Mouse (Mus musculus) left cerebral cortex, postnatal 25 days (tissue): ENCODE data around the gene Rasal3. TPM values are rescaled to one million over a fixed set of nuclear protein-coding genes. Genes with fewer than 3 reads are reported as not detected.

ENCODE experiments used
- DNase-seq, 2 experiments: peaks; one replicate each; pipeline ENCODE4 v3.0.0; 2022; ENCODE audit warnings: low spot score in 2 of 2, mixed read lengths in 1 of 2
- intact Hi-C: fragments of 180-260 bp; cut with DNase I; formaldehyde crosslinking; loops from one replicate; pipeline ENCODE4 v1.15.1; 2025
- total RNA-seq, 2 experiments: library from RNA; stranded (reverse); gene quantifications; 2 replicates each; pipeline ENCODE4 v1.2.3; 2021

The Rasal3 gene
- total RNA-seq, 2 experiments from 2014 or later, result 3.9 to 4.1 TPM

DNA sequence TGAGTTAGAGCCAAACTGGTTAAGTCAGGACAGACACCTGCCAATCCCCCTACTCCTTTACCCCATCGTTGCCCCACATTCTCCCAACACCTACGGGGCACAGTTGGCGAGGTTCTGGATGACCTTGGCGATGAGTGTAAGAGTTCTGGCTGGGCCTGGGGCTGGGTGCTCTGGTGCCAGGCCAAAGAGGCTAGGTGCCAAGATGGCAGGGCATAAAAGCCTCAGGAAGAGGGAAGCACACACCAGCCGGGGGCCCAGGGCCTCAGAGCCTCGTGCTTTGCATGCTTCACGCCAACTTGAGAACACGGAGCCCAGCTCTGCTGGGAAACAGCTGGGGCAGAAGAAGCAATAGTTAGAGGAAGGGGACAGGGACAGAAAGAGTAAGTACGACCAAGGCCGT is 9.4 kb downstream of the Rasal3 start:
- intact Hi-C loops, result no loop called here

DNA sequence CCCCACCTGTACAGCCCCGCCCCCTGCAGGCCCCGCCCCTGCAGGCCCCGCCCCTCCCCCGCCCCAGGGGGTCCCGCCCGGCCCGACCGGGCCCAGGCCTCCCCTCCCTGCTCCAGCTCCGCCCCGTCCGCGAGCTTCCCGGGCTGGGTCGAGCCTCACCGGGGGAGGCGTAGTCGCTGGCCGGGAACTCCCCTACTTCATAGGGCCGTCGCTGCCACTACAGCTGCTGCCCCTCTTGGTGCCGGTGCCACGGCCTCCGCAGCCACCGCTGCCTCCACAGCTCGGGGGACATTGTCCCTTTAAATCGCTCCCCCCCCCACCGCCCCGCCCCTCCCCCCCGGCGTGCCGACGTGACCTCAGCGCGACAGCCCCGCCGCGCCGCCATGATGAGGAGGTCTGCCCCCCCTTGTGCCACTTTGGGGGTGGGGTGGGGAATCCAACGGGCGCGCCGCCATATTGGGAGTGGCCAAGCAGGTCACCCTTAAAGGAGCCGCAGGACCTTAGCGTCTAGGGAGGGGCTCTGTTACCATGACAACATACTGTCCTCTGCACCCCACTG is 14.2 kb downstream of the Rasal3 start, which contains the start of gene Wiz:
Wiz (minus strand) TSS at position 339 of the 559 bp plus-strand sequence.
- intact Hi-C loops, result loop anchor here (1.0 to 2.0 kb wide), 3 partner anchors 25 to 105 kb away; no protein-coding TSS in a partner anchor
- peak; percentile 90 to 95 for DNase-seq

More for the DNA sequence above, 9.4 kb downstream of the Rasal3 start:
- DNase-seq, result no peak

DNA sequence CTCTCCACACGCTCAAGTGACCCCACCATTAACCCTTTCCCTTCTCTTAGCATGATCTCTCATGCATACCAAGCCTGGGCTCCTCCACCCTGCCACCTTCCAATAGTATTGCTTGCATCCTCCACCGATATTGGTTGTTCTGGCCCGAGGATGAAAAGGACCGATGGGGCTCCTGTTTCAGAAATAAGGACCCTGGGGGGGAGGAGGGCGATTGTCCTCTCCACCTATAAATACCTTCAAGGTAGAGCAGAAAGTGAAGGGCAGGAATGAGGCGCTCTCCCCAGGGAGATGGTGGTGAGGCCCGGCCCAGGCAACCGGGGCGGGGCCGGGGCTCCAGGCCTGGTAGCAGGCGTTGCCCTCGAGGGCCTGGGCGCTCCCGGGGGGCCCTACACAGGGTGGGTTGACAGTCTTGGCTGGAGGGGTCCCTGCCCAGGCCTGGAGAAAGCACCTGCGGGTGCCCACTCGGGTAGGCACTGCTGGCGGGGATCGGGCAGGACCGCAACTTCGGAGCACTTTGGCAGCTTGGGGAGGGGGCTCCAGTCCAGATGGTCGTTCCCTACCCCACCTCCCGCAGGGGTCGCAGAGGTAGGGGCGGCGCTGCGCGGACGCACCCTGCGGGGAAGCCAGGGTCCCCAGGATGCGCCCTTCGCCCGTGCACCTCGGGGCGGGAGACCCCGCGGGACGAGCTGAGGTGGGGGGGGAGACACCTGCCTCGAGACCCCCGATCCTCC is 14.8 kb downstream of the Rasal3 start:
- intact Hi-C loops, result loop anchor here (1.0 to 2.0 kb wide), 3 partner anchors 24 to 106 kb away; no protein-coding TSS in a partner anchor
- DNase-seq, result peak in 1 of 2 experiments; percentile 41

DNA sequence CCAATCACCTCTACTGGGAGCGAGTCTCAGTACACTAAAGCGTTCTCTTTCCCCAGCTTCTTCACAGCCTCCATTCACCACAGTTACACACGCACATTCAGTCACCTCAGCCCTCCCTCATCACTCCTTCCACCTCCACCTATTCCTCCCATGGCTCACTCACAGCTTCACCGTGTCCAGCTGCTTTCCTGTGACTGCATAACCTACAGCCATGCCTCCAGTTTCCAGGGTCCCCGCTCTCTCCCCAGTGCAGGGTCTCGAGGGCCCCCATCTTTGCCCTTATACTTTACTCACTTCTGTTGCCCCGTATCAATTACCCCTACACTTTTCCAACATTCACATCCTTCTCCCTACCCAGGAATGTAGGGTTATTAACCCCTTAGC is 15.4 kb downstream of the Rasal3 start:
- intact Hi-C loops, result loop anchor here (2.0 kb wide), 1 partner anchor 45 kb away; no protein-coding TSS in a partner anchor
- DNase-seq, result no peak

DNA sequence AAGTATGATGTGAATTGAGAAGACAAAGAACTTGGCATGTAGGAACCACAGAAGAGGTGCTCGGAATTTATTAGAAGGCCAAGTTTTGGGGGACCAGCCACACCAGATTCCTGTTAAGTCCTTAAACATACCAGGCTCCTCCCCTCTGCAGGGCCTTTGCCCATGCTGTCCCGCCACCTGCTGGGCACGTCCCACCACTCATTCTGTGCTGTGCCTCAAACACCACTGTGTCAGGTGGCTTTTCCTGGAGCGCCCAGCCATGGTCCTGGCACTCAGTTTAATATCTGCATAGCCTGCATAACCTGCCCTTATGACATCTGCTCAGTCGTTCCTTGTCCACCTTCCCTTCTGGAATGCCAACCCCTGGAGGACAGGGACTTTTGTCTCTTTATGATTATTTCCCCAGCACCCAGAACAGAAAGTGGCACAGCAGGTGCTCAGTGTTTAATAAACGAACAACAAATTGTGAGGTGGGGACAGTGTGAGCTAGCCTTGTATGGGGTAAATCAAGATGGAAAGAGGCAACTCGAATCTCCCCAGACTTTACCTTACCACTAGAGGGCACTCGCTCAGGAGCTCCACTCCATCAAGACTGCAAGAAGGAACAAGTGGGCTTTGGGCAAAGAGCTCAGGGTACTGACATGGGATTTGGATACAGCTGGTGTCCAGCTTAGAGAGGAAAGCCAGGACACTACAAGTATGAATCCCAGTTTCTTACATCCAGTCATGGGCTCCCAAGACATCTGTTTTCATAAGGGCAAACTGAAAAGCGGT is 16.5 kb downstream of the Rasal3 start:
- intact Hi-C loops, result no loop called here
- DNase-seq, result peak; percentile 50 to 56

DNA sequence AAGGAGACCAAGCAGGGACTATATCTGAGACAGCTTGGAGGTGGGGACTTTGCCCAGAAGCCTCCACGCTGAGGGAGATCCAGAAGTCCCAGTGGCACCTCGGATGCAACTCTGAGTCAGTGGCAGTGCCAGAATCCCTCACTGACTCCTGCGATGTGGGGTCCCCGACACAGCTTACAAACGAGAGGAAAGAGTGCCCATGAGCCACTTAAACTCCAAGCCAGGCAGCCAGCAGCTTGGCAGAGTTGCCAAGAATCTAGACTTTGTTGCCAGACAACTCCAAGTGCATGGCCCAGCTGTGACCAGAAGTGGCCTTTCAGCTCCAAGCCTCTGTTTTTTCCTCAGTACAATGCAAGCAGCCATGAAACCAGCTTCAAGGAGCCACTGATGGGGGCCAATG is 19.7 kb downstream of the Rasal3 start:
- no peak for DNase-seq
- intact Hi-C loops, result no loop called here

DNA sequence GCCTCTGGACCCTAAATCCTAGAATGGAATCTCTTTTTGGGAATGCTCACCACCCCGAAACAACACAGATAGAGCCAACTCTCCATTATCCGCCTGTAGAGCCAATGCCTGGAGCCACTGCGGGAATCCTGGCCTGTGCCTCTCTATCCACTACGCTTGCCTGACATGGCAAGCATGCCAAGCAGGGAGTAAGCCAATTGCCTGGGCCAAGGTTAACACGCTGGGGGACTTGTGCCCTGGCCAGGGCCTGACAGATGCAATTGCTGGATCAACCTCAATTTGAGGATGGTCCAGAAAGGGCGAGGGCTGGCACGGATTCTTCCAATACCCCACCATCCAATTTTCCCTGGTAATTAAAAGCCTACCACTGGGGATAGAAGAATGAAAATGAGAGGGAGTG is 20.8 kb downstream of the Rasal3 start:
- intact Hi-C loops, result no loop called here
- DNase-seq, result no peak

DNA sequence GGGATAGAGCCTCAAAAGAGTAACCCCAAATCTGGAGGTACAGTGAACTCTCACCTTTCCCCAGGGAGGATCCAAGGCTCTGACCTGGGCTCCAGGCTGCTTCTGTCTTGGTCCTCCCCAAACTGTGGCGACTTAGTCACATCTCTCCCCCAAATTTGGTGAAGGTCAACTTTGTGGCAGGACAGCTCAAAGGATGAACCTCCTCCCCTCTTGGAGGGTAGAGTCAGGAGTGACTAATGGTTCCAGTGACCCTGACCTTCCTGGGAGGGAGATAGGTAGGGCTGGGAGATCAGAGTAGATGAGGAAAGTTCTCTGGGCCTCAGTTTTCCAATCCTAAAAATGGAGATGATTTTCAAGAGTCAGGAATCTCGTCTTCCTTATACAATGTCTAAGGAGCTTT is 24.6 kb downstream of the Rasal3 start:
- no peak for DNase-seq

DNA sequence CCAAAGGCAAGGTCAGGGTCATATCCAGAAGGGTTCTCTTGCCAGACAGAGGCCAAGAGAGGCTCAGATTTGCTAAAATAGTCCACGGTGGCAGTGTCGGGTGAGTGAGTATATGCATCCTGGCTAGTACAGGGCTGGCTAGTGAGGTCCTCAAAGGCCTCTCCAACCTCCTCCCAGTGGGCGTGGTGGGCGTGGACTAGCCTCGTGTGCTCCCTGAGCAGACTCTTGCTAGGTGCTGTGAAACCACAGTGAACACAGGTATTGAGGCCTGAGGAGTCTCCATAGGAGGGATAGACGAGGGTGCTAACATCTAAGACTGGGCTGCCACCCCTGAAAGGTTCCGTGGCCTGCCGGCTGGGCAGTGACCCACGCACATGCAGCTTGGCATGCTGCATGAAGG is 26.2 kb downstream of the Rasal3 start:
- DNase-seq, result no peak
- intact Hi-C loops, result no loop called here

More for the DNA sequence above, 24.6 kb downstream of the Rasal3 start:
- intact Hi-C loops, result no loop called here

DNA sequence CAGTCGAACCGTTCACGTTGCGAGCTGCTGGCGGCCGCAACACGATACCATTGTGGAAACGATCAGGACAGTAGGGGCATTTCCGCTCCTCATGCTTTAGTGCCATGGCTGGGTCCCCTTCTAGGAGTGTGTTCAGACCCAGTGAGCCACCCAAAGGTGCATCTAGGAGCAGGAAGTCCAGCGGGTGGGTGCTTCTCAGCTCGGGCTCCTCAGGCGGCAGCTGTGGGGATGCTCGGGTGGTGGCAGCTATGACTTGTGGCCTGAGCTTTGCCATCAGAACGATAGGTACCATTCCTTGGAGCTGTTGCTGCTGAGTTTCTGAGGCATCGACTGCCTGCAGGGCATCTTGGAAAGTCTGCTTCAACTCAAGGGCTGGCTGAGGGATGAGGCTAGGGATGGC is 26.9 kb downstream of the Rasal3 start:
- no peak for DNase-seq
- intact Hi-C loops, result no loop called here

DNA sequence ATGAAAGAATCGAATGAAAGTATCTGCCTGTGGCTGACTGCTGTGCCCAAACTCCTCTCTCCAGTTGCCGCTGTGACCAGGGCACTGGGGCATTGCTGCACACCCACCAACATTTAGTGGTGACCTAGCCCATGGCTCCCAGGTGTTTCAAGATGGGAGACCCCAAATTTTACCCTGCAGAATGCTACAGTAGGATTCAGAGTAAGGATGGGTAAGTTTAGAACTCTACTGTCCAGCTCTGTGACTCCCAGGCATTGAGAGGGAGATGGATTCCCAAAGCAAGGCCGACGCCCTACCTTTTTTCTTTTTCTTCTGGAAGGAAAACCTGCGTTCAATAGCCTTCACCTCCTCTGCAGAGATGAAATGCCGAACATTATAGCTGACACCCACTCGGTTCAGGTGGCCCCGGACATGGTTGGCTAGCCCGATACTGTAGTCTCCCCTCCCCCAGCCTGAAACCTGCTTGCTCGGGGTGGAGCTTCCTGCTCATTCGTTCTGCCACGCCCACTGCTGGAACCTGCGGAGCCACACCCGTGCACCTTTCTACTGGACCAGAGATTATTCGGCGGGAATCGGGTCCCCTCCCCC is 34.3 kb downstream of the Rasal3 start:
- intact Hi-C loops, result no loop called here

DNA sequence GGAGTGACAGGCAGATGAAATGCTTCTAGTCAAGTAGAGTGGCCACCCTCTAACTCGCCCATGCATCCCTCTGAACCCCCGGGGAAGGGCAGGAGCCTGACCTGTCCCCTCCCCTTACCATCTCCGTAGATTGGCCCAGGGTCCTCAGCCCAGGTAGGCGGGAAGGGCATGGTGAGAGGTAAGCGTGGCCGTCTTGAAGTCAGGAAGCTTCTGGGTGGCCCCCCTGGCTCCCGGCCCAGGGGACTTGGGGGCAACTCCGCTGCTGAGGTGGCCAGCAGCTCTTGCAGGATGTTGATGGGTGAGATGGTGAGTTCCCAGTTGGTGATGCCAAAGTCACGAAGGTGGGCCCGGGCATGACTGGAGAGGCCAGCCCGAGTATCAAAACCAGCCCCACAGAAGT is 35.7 kb downstream of the Rasal3 start:
- intact Hi-C loops, result no loop called here

More for the DNA sequence above, 34.3 kb downstream of the Rasal3 start:
- DNase-seq, result no peak

DNA sequence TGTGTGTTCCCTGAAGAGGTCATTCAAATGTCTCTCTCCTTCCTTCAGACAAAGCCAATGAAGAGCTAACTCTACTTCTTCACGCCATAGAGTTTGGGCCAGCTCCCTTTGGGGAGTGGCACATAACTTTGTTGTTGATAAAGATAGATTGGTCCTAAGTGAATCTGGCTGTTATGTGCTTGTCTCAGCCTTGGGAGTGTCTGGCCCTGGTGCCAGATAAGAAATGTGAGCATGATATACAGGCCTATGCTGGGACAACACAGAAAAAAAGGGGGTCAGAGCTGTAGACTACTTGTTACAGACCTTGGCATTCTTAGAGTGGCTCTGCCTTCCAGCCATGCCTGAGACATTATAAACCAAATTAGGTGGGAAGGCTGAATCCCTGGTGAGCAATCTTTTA is 38.1 kb downstream of the Rasal3 start:
- intact Hi-C loops, result no loop called here
- DNase-seq, result no peak

More for the DNA sequence above, 35.7 kb downstream of the Rasal3 start:
- no peak for DNase-seq

DNA sequence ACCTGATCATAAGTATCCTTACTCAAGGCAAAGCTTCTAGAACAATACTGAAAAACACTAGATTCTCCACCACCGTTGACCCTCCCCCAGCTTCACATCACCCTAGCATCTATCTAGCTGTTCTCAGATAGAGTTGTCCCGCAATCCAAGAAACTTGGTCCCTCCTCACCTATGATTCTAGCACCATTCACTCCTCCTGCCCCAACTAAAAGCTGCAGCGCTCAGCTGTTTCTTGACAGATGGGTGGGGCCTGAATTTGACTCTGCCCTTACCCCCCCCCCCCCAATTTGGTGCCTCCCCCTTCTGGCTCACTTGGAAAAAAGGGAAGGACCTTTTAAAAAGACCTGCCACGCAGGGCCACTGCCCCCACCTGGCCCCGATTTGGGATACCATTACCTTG is 38.5 kb downstream of the Rasal3 start:
- DNase-seq, result no peak
- intact Hi-C loops, result loop anchor here (1.0 kb wide), 1 partner anchor 24 kb away; the partner anchor contains the start of gene Wiz

DNA sequence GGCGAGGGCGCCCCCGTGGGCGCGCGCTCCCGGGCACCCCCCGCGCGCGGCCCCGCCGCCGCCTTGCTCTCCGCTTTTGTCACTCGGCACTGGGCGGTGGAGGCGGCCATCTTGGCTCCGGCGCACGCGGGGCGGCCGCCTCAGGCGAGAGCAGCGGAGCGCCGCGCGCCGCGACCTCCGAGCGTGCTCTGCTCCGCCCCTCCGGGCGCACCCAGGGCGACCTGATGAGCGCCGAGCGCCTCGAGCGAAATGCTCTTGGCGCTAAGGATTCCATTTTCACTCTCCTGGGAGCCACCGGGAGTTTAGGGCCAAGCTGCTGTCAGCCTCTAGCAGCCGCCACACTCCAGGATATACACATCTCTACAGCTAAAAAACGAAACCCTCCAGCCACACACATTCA is 39.1 kb downstream of the Rasal3 start:
- peak; percentile 89 to 91 for DNase-seq
- intact Hi-C loops, result loop anchor here (1.0 kb wide), 1 partner anchor 25 kb away; the partner anchor contains the start of gene Wiz

DNA sequence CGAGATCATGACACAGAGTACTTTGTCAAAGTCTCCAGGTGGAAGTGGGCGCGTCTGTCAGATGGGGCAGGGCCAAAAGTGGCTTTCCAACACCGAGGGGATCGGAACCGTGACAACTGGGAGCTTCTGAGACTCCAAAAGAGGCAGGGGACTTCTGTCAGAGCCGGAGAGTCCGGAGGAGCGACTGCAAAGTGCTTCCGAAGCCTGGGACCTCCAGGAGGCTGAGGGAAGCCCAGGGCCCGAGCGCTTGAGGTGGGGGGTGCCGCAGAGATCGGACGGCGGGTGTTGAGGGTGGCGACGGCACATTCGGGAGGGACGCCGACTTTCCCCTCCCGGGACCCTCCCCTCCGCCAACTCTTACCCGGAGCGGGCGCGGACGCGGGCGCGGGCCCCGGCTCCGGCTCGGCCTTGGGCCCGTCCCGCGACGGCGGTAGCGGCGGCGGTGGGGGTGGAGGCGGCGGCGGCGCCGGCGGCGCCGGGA is 39.5 kb downstream of the Rasal3 start:
- intact Hi-C loops, result loop anchor here (1.0 kb wide), 1 partner anchor 25 kb away; the partner anchor contains the start of gene Wiz
- DNase-seq, result no peak

DNA sequence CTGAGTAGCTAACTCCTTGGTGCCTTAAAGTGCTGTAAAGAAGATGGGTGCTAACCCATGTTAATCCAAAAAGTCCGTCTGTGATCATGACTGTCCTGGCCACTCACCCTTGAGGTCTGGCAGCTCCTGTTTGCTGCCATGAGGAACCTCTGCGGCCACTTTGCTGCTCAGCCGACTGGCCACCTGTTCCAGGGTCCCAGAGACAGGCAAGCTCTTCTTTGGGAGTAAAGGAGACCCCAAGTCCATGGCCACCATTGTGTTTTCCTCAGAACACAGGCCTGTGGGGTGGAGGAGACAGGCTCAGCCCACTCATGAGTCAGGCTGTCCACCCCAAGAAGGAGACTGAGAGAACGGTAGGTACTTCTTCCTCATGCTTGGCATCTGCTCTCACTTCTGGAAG is 40.7 kb downstream of the Rasal3 start:
- intact Hi-C loops, result no loop called here
- no peak for DNase-seq

DNA sequence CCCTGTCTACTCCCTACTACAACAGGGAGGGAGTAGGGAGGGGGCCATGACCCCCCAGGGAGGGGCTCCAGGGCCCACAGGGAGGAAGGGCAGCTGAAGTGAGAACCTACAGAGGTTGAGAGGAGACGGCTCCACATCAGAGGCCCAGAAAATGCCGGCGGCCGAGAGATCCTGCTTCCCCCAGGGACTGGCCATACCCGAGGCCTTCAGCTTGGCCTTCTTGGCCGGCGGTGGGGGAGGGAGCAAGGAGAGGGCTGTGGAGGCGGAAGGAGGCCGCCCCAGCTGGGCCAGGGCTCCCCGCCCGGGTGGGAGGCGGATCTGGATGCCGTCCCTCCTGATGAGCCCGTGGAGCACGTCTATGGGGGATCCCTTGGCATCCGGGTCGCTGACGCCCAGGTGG is 43.5 kb downstream of the Rasal3 start:
- intact Hi-C loops, result no loop called here
- no peak for DNase-seq

DNA sequence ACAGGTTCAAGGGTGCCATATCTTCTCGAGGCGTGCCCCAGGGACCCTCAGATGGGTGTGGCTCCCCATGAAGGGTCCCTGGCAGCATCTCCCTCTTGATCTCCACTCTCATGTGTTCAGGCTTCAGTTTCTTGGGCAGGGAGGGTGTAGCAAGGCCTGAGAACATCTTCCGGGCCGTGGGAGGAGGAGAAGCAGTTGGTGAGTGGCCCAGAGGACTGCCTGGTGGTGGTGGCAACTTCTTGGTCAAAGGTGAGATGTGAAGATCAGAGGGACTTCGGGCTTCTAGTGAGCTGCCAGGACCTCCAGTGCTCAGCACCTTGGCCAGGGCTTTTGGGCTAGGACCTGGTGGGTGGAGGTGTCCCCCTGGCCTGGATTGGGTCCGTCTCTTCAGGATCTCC is 44.4 kb downstream of the Rasal3 start:
- no peak for DNase-seq
- intact Hi-C loops, result no loop called here
